Mouse (Mus musculus) adrenal gland, postnatal 25 days (tissue): ENCODE results near the gene Cox19. TPM values are rescaled to one million over a fixed set of nuclear protein-coding genes. Genes with fewer than 3 reads are reported as not detected.
"Not testable (repeated sequence)": the region's sequence is repeated elsewhere in the genome, so short reads cannot be mapped to it uniquely, and the experiment has no call there.

Source experiments
- DNase-seq: peaks from one replicate; pipeline ENCODE4 v3.0.0; 2021; ENCODE audit warnings: mixed read lengths
- total RNA-seq: library from RNA; stranded (reverse); gene quantifications from 2 replicates; pipeline ENCODE4 v1.2.3, GENCODE M21; 2021

Cox19 gene
- total RNA-seq, 1 experiment from 2014 or later = 66.5 TPM

DNA sequence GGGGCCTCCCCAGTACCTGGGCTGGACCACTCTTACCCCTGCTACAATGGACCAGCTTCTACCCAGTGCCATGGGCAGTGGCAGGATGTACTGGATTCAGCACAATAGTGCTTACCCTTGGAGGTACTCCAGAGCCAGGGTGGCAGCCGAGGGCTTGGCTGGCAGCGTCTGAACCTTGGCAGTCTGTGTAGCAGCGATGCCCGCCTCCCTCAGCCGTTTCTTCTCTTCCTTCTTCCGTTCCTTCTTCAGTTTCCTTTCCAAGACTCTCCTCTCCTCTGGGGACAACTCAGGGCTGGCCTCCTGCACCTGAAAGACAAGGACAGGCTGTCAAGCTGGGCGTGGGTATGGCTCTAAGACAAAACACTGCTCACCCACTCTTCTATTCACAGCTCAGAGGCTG is 12.6 kb upstream of the Cox19 start:
- no peak for DNase-seq

- DNase-seq = no peak
These were observed 8.0 kb upstream of the Cox19 start for GRCm38 (mm10) chr5:139359244-139359643.

GRCm38 (mm10) chr5:139358653-139359052 is 7.4 kb upstream of the Cox19 start:
- no peak for DNase-seq

DNA sequence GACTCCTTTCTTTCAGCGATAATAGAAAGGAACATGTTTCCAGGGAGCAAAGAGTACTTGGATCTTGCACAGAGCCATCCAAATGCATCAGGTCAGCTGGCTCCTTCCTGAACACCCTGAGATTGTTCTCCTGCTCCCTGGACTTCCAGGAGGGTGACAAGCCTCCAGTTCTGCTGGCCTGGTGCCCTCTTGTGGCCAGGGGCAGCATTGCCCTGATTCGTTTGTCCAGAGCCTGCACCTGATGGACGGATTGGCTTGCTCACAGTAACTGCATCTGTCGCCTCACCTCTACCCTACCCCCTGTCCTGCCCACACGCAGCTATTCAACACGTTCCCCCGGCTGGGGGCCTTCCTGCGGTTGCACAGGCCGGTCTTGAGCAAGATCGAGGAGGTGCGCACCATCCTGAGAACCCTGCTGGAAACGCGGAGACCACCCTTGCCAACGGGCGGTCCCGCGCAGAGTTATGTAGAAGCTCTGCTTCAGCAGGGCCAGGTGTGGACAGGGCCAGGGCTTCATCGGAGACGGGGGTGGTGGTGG is 4.1 kb upstream of the Cox19 start:
- peak; percentile 87 for DNase-seq

DNA sequence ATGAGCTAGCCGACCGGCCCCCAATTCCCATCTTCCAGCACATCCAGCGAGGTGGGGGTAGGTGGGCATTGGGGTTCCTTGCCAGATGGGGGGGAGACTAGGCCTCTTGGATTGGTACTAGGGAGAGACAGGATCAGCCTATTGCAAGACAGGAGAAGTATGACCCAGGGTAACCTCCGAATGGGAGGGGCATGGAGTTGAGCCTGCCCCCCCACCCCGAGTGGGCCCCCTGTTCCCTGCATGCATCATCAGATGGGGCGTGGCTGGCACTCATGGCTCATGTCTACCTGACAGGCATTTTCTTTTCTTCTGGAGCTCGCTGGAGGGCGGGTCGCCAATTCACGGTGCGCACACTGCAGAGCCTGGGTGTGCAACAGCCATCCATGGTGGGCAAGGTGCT is 2.7 kb upstream of the Cox19 start:
- no peak for DNase-seq

DNA sequence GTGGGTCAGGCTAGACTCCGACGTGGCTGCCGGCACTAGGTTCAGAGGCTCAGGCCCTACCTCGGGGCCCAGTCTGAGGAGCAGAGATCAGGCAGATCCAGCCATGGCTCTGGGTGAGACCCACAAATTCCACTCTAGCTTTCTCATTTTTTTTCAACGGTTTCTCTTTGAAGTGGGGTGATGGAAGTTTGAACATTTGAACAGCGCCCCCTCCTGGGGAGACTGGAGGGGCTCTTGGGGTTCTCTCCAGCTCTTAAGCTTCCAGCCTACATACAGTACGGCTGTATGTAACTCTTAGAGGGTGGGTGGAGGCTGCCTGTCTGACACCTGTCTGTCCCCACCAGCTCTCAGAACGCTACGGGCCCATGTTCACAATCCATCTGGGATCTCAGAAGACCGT is 2.3 kb upstream of the Cox19 start:
- DNase-seq = no peak

GRCm38 (mm10) chr5:139352317-139352716 is 1.1 kb upstream of the Cox19 start, which contains the start of gene Cyp2w1:
TSS of gene Cyp2w1 (plus strand) at chr5:139352617.
- no peak for DNase-seq

- DNase-seq = no peak
These were observed 410 bp upstream of the Cox19 start for GRCm38 (mm10) chr5:139351628-139352027.

DNA sequence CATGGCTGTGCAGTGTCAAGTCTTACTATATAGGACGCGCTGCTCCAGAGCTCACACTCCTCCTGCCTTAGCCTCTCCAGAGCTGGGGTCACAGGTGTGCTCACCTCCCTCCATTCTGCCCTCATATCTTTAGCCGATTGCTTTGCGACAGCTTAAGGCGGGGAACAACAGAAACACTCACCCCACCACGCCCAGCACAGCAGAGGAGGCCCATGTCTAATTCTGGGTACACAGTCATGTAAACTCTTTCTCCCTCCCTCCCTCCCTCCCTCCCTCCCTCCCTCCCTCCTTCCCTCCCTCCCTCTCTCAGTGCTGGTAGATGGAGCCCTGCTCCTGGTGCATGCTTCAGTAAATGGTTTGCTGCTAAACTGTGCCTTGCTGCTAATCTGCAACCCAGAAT is 1.5 kb downstream of the Cox19 start:
- no peak for DNase-seq

DNA sequence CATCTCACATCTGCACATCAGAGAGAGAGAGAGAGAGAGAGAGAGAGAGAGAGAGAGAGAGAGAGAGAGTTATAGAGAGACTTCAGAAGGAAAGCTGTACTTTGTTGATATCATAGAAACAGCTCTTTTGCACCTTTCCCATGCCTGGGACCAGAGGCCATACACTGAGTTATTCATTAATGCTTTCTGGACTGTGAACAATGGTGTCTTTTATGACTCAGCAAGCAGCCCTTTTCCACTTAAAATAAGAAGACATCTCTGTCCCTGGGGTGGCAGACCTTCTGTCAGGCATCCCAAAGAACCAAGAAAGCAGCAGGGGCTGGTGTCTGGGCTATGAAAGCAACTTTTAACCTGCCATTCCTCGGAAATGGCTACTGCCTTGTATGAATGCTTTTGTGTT is 4.0 kb downstream of the Cox19 start:
- no peak for DNase-seq

GRCm38 (mm10) chr5:139345364-139345714 is 5.9 kb downstream of the Cox19 start:
- DNase-seq = no peak

- DNase-seq = peak; percentile 97
These were observed 6.4 kb downstream of the Cox19 start for GRCm38 (mm10) chr5:139344687-139345363.

DNA sequence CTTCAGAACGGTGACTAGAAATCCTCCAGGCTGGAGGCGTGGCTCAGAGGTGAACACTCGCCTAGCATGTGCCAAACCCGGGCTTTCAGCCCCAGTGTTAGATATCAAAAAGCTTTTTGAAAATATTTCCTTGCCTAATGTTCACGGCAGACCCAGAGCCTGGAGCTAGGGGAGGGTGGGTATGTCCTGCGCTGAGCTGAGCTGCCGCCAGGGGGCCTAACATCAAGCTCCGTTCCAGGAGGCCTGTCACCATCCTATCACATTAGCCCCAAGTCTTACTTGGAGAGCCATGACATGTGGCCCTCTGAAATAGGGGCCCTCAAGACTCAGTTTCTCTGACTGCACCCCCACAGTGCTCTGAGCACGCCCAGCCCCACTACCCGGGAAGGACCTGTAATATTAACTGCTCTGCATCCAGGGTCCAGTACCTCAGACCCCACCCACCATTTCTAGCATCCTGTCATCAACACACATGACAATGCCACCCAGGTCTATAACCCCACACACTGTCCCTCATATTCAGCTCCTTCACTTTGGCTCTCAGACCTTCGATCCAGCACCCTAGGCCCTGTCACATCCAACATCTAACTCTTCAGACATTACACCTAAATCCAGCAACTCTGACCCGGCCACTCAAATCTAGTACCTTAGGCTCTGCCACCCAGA is 7.1 kb downstream of the Cox19 start:
- DNase-seq = peak; percentile 82

DNA sequence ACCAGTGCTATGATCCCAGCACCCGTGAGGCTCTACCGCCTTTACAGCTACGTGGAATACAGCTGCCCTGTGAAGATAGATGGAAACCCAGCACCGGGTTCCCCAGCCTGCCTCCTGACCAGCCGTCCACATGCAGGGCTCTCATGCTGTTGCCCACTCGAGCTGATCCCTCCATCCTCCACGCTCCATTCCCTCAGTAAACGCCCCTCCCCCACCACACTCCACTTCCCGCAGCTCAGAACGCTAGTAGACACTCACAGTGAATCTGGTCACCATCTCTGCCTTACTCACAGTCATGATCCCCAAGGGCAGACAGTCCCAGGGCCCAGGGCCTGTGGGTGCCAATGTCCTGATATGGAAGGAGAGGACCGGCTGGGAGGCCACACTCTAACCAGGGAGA is 12.3 kb downstream of the Cox19 start:
- no peak for DNase-seq

- no peak for DNase-seq
These were observed 12.8 kb downstream of the Cox19 start for GRCm38 (mm10) chr5:139338403-139338802.

GRCm38 (mm10) chr5:139337826-139338370 is 13.3 kb downstream of the Cox19 start:
- no peak for DNase-seq

GRCm38 (mm10) chr5:139335634-139336033 is 15.6 kb downstream of the Cox19 start:
- no peak for DNase-seq

- not testable (repeated sequence) for DNase-seq
These were observed 16.8 kb downstream of the Cox19 start for GRCm38 (mm10) chr5:139334394-139334793.

- no peak for DNase-seq
These were observed 17.8 kb downstream of the Cox19 start for GRCm38 (mm10) chr5:139333301-139334013.

GRCm38 (mm10) chr5:139332590-139333272 is 18.5 kb downstream of the Cox19 start:
- DNase-seq = no peak

- DNase-seq = peak; percentile 81
These were observed 19.5 kb downstream of the Cox19 start for GRCm38 (mm10) chr5:139331742-139332141.

- no peak for DNase-seq
These were observed 20.5 kb downstream of the Cox19 start for GRCm38 (mm10) chr5:139330766-139331165.
